Mouse (Mus musculus) CD8-positive naive resting alpha-beta T cell, adult 2 months (primary cell): ENCODE data around the gene St6galnac3.

Experiments used
- DNase-seq, 2 experiments: peaks; one replicate each; pipeline ENCODE4 v3.0.0; 2022; ENCODE audit warnings: low read depth in 2 of 2, low spot score in 2 of 2

Gene St6galnac3

DNA sequence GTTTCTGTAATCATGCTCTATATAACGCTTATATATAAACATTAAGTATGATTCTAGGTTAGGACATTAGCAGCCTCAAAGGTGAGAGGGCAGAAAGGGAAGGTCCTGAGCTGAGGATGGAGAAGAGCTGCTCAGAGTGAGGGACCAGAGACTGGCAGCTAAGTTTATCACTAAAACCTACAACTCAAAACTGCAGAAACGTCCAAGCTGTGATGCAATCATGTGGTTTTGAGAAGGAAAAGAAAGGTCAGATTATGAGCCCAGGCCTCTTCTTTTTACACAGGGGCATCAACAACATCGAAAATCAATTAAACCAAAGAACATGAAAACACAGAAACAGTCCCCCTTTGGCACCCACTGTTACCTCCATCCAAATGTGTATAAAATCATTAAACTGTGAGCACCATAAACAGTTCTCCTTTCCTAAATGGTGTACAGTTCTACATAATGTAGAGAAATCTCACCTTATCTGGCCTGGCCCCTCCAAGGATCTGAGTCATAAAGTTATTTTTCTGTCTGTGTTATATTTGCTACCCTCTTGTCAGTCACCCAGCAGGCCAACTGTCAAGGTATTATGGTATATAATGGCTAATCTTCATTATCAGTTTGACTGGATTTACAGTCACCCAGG is 244.9 kb downstream of the St6galnac3 start:
- no peak for DNase-seq

- no peak for DNase-seq
Measured at GRCm38 (mm10) chr3:153475919-153476318, 249.1 kb downstream of the St6galnac3 start.

DNA sequence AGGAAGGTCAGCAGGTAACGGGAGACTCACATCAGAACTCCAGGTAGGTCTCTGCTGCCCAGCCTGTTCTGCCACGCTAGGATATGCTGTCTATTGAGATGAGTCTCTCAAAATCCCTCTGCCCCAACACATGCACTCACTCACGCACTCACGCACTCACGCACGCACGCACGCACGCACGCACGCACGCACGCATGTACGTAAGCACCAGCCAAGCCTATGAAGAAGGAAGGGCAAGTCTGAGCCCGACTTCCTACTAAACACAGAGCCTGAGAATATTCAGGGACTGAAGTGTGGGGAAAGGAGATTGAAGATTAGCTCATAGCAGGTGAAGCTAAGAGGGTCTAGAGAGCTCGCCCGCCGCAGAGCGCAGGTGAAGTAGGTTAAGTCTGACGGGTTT is 249.5 kb downstream of the St6galnac3 start:
- no peak for DNase-seq

DNA sequence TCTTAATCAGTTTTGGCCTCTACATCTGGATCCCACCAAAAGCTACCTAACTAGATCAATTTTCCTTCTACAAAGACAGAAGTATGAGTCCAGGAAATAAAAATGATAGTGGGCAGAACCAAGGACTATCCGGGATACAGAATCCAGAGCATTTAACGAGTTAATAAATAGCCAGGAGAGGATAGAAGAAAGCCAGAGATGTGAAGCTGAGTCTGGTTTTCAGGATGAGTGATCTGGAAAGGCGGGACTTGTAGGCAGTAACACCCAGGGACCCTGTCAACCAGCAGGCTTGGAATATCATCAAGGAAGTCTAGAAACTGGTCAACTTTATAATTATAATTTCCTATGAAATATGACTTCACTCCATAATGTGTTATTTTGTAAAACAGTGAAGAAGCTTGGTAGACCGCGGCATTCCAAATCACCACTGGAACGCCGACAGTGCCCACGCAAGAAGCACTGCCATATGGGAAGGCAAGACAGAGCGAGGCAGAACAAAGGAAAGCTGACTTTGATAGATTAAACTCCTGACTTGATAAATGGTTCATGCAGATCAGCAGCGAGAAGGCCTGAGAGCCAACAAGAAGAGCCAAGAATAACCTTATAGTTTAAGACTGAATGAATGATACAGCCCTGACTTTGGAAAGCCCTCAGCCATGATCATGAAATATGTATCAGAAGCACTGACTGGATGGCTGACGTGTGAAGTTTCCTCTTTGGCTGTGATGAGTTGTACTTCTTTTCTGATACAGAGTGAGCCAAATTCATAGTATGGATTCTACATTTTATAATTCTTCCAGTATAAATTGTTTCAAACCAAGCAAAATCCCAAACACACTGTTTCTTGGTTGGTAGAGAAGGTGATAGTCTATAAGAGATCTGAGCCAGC is 252.1 kb downstream of the St6galnac3 start:
- no peak for DNase-seq

GRCm38 (mm10) chr3:153463849-153464248 is 261.1 kb downstream of the St6galnac3 start:
- no peak for DNase-seq

DNA sequence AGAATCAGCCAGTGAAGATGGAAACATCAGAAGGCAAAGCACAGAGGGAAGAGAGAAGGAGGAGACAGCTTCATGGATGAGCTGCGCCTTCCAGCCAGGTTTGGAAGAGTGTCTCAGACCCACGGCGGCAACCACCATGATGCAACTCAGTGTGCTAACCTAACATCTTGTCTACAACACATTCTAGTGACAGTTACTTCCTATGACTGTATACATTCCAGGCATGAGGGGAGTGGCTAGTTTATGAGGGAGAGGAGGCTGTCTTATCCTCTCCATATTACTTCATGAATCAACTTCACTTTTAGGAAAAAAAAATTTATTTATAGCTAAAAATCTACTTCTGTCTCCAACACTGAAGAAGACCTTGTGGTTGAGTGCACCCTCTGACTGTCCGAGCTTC is 264.8 kb downstream of the St6galnac3 start:
- no peak for DNase-seq

DNA sequence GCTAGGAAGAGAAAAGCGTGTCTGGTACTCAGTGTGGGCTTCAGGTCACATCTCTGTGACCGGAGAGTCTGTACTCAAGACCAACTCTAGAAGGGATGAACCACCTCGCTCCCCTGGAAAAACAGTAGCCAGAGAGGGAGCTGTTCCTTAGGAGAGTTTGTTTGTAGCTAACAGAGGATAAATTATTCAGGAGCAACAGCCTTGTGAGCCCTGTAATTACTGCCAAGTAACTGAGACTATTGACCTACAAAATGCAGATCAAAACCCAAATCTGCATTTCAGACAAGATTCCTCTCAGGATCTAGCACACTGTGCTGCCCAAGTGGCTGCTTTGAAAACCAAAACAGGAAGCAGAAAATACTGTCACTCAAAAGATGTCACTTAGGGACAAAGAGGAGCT is 266.4 kb downstream of the St6galnac3 start:
- no peak for DNase-seq

GRCm38 (mm10) chr3:153457701-153458100 is 267.3 kb downstream of the St6galnac3 start:
- DNase-seq: no peak

DNA sequence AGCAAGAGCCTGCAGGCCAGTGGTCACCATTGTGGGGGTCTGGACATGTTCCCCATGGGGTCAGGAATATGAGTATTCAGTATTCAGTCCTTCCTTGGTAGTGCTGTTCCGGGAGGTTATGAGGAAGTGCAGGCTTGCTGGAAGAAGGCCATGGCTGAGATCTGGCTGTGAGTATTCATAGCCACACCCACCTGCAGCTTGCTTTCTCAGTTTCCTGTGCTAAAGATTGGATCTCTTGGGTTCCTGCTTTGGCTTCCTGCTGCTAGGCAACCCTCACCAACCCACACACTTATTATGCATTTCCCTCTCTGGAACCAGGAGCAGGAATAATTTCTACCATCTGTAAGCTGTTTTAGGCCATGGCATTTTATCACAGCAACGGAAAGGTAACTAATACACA is 267.8 kb downstream of the St6galnac3 start:
- DNase-seq: no peak

- no peak for DNase-seq
Measured at GRCm38 (mm10) chr3:153456227-153456626, 268.7 kb downstream of the St6galnac3 start.

GRCm38 (mm10) chr3:153453127-153454049 is 271.6 kb downstream of the St6galnac3 start:
- no peak for DNase-seq

GRCm38 (mm10) chr3:153452299-153452996 is 272.5 kb downstream of the St6galnac3 start:
- no peak for DNase-seq

- no peak for DNase-seq
Measured at GRCm38 (mm10) chr3:153441329-153441728, 283.6 kb downstream of the St6galnac3 start.

DNA sequence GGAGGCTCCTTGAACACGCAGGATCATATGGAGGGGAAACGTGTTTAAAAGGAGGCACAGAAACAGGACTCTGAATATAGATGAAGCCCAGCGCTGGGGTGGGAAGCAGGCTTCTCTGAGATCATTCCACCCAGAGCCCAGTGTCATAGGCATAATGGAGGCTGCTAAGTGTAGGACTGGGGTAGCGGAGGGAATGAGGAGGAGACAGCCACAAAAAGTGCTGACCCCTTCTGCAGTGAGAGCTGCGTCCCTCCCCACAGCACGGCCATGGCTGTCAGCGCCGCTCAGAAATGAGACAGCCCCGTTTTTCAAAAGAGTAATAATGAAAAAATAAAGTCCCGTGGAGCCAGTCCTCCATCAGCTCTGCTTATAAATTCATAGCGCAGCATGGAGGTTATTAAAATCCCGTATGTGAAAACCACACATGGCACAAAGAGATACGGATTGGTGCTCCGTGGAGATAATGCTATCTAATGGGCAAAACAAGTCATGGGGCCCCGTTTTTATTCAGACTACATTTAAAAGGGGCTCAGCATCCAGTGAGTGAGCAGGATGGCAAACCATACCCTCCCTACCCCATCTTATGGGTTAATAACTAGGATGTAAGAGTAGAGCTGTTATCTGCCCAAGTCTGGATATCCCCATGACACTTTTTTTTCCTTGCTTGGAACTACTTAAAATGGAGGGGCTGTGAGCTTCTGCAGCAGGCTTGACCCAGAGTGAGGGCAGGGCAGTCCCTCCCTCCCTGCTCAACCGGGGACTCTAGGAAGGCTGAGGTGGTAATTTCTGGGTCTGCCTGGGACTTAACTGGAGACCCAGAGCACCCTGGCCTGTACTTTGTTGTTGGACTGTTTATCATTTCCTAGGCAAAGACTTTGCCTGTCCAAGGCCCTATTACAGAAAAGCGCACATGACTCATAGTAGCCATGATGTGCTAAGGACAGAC is 288.6 kb downstream of the St6galnac3 start:
- no peak for DNase-seq

GRCm38 (mm10) chr3:153433010-153433409 is 292.0 kb downstream of the St6galnac3 start:
- no peak for DNase-seq

GRCm38 (mm10) chr3:153432053-153432816 is 292.7 kb downstream of the St6galnac3 start:
- DNase-seq: no peak

DNA sequence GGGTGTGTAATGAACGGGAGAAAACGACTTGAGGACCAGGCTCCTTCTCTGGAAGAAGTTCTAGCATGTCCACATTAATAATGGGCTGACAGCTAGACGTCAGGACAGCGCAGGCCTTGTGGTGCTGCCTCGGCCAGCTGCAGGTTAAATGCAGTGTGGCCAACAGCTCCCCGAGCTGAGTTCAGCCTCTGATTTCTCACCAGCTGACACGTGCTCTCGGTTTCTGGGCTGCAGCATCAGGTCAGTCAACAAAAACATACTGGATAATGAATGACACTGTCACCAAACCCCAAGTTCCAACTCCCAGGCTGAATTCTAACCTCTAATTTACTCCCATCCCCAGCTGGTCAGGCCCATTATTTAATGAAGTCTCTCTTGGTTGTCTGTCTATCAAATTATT is 295.1 kb downstream of the St6galnac3 start:
- no peak for DNase-seq

- no peak for DNase-seq
Measured at GRCm38 (mm10) chr3:153421918-153422290, 303.1 kb downstream of the St6galnac3 start.
